Mouse (Mus musculus): Measurements from ENCODE around the gene Ikzf2. TPM values are rescaled to one million over a fixed set of nuclear protein-coding genes. Genes with fewer than 3 reads are reported as not detected.

The Ikzf2 gene
- total RNA-seq (2012; rRNA removed) = 2.5 and 3.4 TPM in 2 replicates

DNA sequence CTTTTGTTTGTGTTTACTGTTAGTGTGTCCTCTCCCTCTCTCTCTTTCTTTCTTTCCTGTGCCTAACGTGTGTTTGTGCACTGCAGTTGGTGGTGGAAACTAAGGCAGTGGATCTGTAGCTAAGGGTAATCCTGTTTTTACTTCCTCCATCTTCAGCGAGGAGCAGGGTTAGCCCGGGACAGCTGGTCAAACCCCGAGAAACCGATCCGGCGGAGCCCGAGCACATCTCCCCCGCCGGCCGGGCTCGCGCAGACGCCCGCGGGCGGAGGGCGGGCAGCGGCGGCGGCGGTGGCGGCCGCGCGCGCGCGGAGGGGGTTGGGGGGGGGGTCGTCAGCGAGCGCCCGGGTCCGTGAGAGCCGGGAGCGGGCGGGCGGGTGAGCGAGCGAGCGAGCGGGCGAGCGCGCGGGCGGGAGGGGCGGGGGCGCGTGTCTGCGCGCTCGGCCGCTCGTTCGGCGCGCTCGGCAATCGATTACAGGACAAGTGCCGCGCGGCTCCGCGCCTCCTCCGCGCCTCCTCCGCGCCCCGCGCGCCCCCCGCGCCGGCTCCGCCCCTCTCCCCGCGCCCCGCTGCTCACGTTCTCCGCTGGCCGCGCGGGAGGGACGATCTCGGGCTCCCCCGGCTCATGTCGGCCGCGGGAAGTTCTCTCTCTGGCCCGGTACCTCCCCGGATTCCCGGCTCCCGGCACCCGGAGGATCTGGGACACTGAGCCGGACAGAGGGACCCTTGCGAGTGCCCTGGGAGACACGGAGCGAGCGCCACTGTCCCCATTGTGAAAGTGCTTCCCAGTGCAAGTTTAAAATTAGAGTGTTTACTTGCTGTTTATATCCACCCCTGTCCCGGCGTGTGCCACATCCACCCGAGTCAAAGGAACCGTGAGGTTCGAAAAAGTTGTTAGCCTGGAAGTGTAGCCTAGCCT, at the start of gene Ikzf2:
Gene Ikzf2, minus strand, starts transcription at position 170 of the 916 bp plus-strand sequence.
- Histone ChIP-seq H3K4me1 (ENCODE audit: control insufficient read depth in 2 of 2, insufficient read depth in 2 of 2, low read length in 2 of 2, poor library complexity in 1 of 2) (0 out of 4 replicates have a peak, but pooled peaks cover 0 to 2% of the 10 kb centered on the region in 2 experiments), H3K36me3 (ENCODE audit: control insufficient read depth, insufficient read depth, low read length, poor library complexity, severe bottlenecking) (no peaks in the 10 kb centered on the region), H3K4me3 (ENCODE audit: insufficient read depth in 1 of 2, low read depth in 1 of 2, low read length in 2 of 2, poor library complexity in 1 of 2, severe bottlenecking in 1 of 2) (peak within 1 kb of the TSS; percentile 96 to 97), H3K9ac (ENCODE audit: insufficient read depth, low read depth, low read length, poor library complexity, severe bottlenecking) (peak within 1 kb of the TSS; percentile 91), H3K9me3 (ENCODE audit: control insufficient read depth, insufficient read depth, low read depth, low read length) (no peaks in the 10 kb centered on the region), H3K27ac (ENCODE audit: insufficient read depth, low read depth, low read length, poor library complexity, severe bottlenecking) (peak within 1 kb of the TSS; percentile 71)
- TF ChIP-seq HCFC1 (IDR thresholded peaks at IDR 0.05; ENCODE audit: borderline replicate concordance, insufficient read depth, low read length) (no peak), MAFK (IDR thresholded peaks at IDR 0.05; ENCODE audit: insufficient read depth, low read depth, low read length) (no peak), ZNF384 (IDR thresholded peaks at IDR 0.05; ENCODE audit: low read depth, low read length) (no peak), ZC3H11A (IDR thresholded peaks at IDR 0.05; ENCODE audit: borderline replicate concordance, low read depth, low read length) (no peak), CHD2 (IDR thresholded peaks at IDR 0.05; ENCODE audit: low read depth, low read length) (no peak)
- DNase-seq (ENCODE audit: low read depth, low spot score) = peak; percentile 38
- in situ Hi-C loops (cut with MboI; ENCODE audit: low sequenced_read_pairs in 2 of 2, unreplicated experiment in 2 of 2) = no loop called here

GRCm38 (mm10) chr1:69729729-69730128, 42.7 kb upstream of the Ikzf2 start:
- no peak for DNase-seq (ENCODE audit: low read depth, low spot score)
- Histone ChIP-seq H3K9ac (ENCODE audit: insufficient read depth, low read depth, low read length, poor library complexity, severe bottlenecking) (no peak overlapping the region), H3K4me3 (ENCODE audit: insufficient read depth in 1 of 2, low read depth in 1 of 2, low read length in 2 of 2, poor library complexity in 1 of 2, severe bottlenecking in 1 of 2) (no peak overlapping the region), H3K9me3 (ENCODE audit: control insufficient read depth, insufficient read depth, low read depth, low read length) (no peaks in the 10 kb centered on the region), H3K27ac (ENCODE audit: insufficient read depth, low read depth, low read length, poor library complexity, severe bottlenecking) (no peak overlapping the region), H3K4me1 (ENCODE audit: control insufficient read depth in 2 of 2, insufficient read depth in 2 of 2, low read length in 2 of 2, poor library complexity in 1 of 2) (no peaks in the 10 kb centered on the region), H3K36me3 (ENCODE audit: control insufficient read depth, insufficient read depth, low read length, poor library complexity, severe bottlenecking) (no peaks in the 10 kb centered on the region)
- TF ChIP-seq CHD2 (IDR thresholded peaks at IDR 0.05; ENCODE audit: low read depth, low read length) = no peak
- TF ChIP-seq HCFC1 (IDR thresholded peaks at IDR 0.05; ENCODE audit: borderline replicate concordance, insufficient read depth, low read length) = no peak
- no peak for TF ChIP-seq MAFK (IDR thresholded peaks at IDR 0.05; ENCODE audit: insufficient read depth, low read depth, low read length)
- no peak for TF ChIP-seq ZC3H11A (IDR thresholded peaks at IDR 0.05; ENCODE audit: borderline replicate concordance, low read depth, low read length)
- TF ChIP-seq ZNF384 (IDR thresholded peaks at IDR 0.05; ENCODE audit: low read depth, low read length) = no peak
- in situ Hi-C loops (cut with MboI; ENCODE audit: low sequenced_read_pairs in 2 of 2, unreplicated experiment in 2 of 2) = no loop called here

- Histone ChIP-seq H3K27ac (ENCODE audit: insufficient read depth, low read depth, low read length, poor library complexity, severe bottlenecking) (no peak overlapping the region), H3K4me3 (ENCODE audit: insufficient read depth in 1 of 2, low read depth in 1 of 2, low read length in 2 of 2, poor library complexity in 1 of 2, severe bottlenecking in 1 of 2) (no peak overlapping the region), H3K36me3 (ENCODE audit: control insufficient read depth, insufficient read depth, low read length, poor library complexity, severe bottlenecking) (no peaks in the 10 kb centered on the region), H3K9ac (ENCODE audit: insufficient read depth, low read depth, low read length, poor library complexity, severe bottlenecking) (no peak overlapping the region), H3K4me1 (ENCODE audit: control insufficient read depth in 2 of 2, insufficient read depth in 2 of 2, low read length in 2 of 2, poor library complexity in 1 of 2) (no peaks in the 10 kb centered on the region), H3K9me3 (ENCODE audit: control insufficient read depth, insufficient read depth, low read depth, low read length) (no peaks in the 10 kb centered on the region)
- DNase-seq (ENCODE audit: low read depth, low spot score) = no peak
- in situ Hi-C loops (cut with MboI; ENCODE audit: low sequenced_read_pairs in 2 of 2, unreplicated experiment in 2 of 2) = no loop called here
- TF ChIP-seq HCFC1 (IDR thresholded peaks at IDR 0.05; ENCODE audit: borderline replicate concordance, insufficient read depth, low read length) (no peak), ZNF384 (IDR thresholded peaks at IDR 0.05; ENCODE audit: low read depth, low read length) (no peak), MAFK (IDR thresholded peaks at IDR 0.05; ENCODE audit: insufficient read depth, low read depth, low read length) (no peak), ZC3H11A (IDR thresholded peaks at IDR 0.05; ENCODE audit: borderline replicate concordance, low read depth, low read length) (no peak), CHD2 (IDR thresholded peaks at IDR 0.05; ENCODE audit: low read depth, low read length) (no peak)
Measured at GRCm38 (mm10) chr1:69729031-69729679, 42.1 kb upstream of the Ikzf2 start.

DNA sequence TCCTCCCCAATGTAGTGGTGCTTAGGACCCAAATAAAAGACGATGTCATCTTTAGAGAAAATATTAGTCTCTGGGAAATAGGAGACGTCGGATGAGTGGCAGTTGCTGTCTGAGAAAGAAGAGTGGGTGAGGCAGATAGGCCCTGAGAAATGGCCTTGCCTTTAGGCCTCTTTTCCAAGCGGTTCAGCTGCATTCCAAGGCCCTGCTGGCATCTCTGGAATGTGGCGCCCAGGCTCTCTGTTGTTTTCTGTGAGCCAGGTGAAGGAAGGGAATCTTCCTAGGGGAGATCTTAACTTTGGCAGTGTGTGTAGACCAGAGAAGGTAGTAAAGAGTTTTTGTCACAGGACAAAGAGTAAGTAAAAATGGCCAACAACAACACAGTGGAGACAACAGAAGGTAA, 40.9 kb upstream of the Ikzf2 start:
- H3K4me1 ChIP-seq (ENCODE audit: control insufficient read depth in 2 of 2, insufficient read depth in 2 of 2, low read length in 2 of 2, poor library complexity in 1 of 2) = no peaks in the 10 kb centered on the region
- in situ Hi-C loops (cut with MboI; ENCODE audit: low sequenced_read_pairs in 2 of 2, unreplicated experiment in 2 of 2) = no loop called here
- H3K4me3 ChIP-seq (ENCODE audit: insufficient read depth in 1 of 2, low read depth in 1 of 2, low read length in 2 of 2, poor library complexity in 1 of 2, severe bottlenecking in 1 of 2) = no peak overlapping the region
- TF ChIP-seq ZNF384 (IDR thresholded peaks at IDR 0.05; ENCODE audit: low read depth, low read length) (no peak), HCFC1 (IDR thresholded peaks at IDR 0.05; ENCODE audit: borderline replicate concordance, insufficient read depth, low read length) (no peak), MAFK (IDR thresholded peaks at IDR 0.05; ENCODE audit: insufficient read depth, low read depth, low read length) (no peak), ZC3H11A (IDR thresholded peaks at IDR 0.05; ENCODE audit: borderline replicate concordance, low read depth, low read length) (no peak), CHD2 (IDR thresholded peaks at IDR 0.05; ENCODE audit: low read depth, low read length) (no peak)
- no peaks in the 10 kb centered on the region for H3K36me3 ChIP-seq (ENCODE audit: control insufficient read depth, insufficient read depth, low read length, poor library complexity, severe bottlenecking)
- no peak for DNase-seq (ENCODE audit: low read depth, low spot score)
- H3K27ac ChIP-seq (ENCODE audit: insufficient read depth, low read depth, low read length, poor library complexity, severe bottlenecking) = no peak overlapping the region
- no peaks in the 10 kb centered on the region for H3K9me3 ChIP-seq (ENCODE audit: control insufficient read depth, insufficient read depth, low read depth, low read length)
- H3K9ac ChIP-seq (ENCODE audit: insufficient read depth, low read depth, low read length, poor library complexity, severe bottlenecking) = no peak overlapping the region
